Mouse (Mus musculus): Measurements from ENCODE around the gene Plet1. TPM values are rescaled to one million over a fixed set of nuclear protein-coding genes. Genes with fewer than 3 reads are reported as not detected.

Plet1 gene
- total RNA-seq, 2 experiments from 2014 or later: not detected

GRCm38 (mm10) chr9:50475745-50476144 is 18.6 kb upstream of the Plet1 start:
- intact Hi-C loops (cut with DNase I): loop anchor here (5.0 kb wide), 1 partner anchor 42 kb away; no protein-coding TSS in a partner anchor
- no peak overlapping the region for H3K27ac ChIP-seq
- TF ChIP-seq CTCF (IDR thresholded peaks at IDR 0.05): no peak
- no peak overlapping the region for H3K4me3 ChIP-seq
- no peak for DNase-seq (ENCODE audit: extremely low spot score in 1 of 2, low spot score in 2 of 2)

- TF ChIP-seq CTCF (IDR thresholded peaks at IDR 0.05): no peak
- DNase-seq (ENCODE audit: extremely low spot score in 1 of 2, low spot score in 2 of 2): no peak
- H3K27ac ChIP-seq: no peak overlapping the region
- no peak overlapping the region for H3K4me3 ChIP-seq
- intact Hi-C loops (cut with DNase I): loop anchor here (5.0 kb wide), 1 partner anchor 41 kb away; no protein-coding TSS in a partner anchor
These were observed 17.7 kb upstream of the Plet1 start for GRCm38 (mm10) chr9:50476651-50477050.

GRCm38 (mm10) chr9:50477270-50477669 is 17.1 kb upstream of the Plet1 start:
- TF ChIP-seq CTCF (IDR thresholded peaks at IDR 0.05): no peak
- Histone ChIP-seq H3K27ac (no peak overlapping the region), H3K4me3 (no peak overlapping the region)
- DNase-seq (ENCODE audit: extremely low spot score in 1 of 2, low spot score in 2 of 2): no peak
- intact Hi-C loops (cut with DNase I): loop anchor here (5.0 kb wide), 1 partner anchor 40 kb away; no protein-coding TSS in a partner anchor

GRCm38 (mm10) chr9:50478826-50479225 is 15.5 kb upstream of the Plet1 start:
- TF ChIP-seq CTCF (IDR thresholded peaks at IDR 0.05): no peak
- DNase-seq (ENCODE audit: extremely low spot score in 1 of 2, low spot score in 2 of 2): no peak
- Histone ChIP-seq H3K27ac (no peak overlapping the region), H3K4me3 (no peak overlapping the region)
- intact Hi-C loops (cut with DNase I): loop anchor here (5.0 kb wide), 1 partner anchor 38 kb away; no protein-coding TSS in a partner anchor

- no peak for DNase-seq (ENCODE audit: extremely low spot score in 1 of 2, low spot score in 2 of 2)
- H3K4me3 ChIP-seq: no peak overlapping the region
- intact Hi-C loops (cut with DNase I): loop anchor here (5.0 kb wide), 1 partner anchor 38 kb away; no protein-coding TSS in a partner anchor
- no peak overlapping the region for H3K27ac ChIP-seq
- no peak for TF ChIP-seq CTCF (IDR thresholded peaks at IDR 0.05)
These were observed 14.8 kb upstream of the Plet1 start for GRCm38 (mm10) chr9:50479476-50479875.

- TF ChIP-seq CTCF (IDR thresholded peaks at IDR 0.05): no peak
- intact Hi-C loops (cut with DNase I): no loop called here
- DNase-seq (ENCODE audit: extremely low spot score in 1 of 2, low spot score in 2 of 2): no peak
- Histone ChIP-seq H3K27ac (no peak overlapping the region), H3K4me3 (no peak overlapping the region)
These were observed 11.6 kb upstream of the Plet1 start for GRCm38 (mm10) chr9:50482743-50483142.

- TF ChIP-seq CTCF (IDR thresholded peaks at IDR 0.05): no peak
These were observed 8.8 kb upstream of the Plet1 start for GRCm38 (mm10) chr9:50485521-50485920.

GRCm38 (mm10) chr9:50490836-50491235 is 3.5 kb upstream of the Plet1 start:
- no peak for DNase-seq (ENCODE audit: extremely low spot score in 1 of 2, low spot score in 2 of 2)
- Histone ChIP-seq H3K4me3 (no peak overlapping the region), H3K27ac (no peak overlapping the region)
- TF ChIP-seq CTCF (IDR thresholded peaks at IDR 0.05): no peak
- intact Hi-C loops (cut with DNase I): no loop called here

More at GRCm38 (mm10) chr9:50485521-50485920, 8.8 kb upstream of the Plet1 start:
- no peak overlapping the region for H3K27ac ChIP-seq
- DNase-seq (ENCODE audit: extremely low spot score in 1 of 2, low spot score in 2 of 2): no peak
- H3K4me3 ChIP-seq: no peak overlapping the region
- intact Hi-C loops (cut with DNase I): no loop called here

- DNase-seq (ENCODE audit: extremely low spot score in 1 of 2, low spot score in 2 of 2): no peak
- no peak overlapping the region for H3K4me3 ChIP-seq
- H3K27ac ChIP-seq: no peak overlapping the region
- intact Hi-C loops (cut with DNase I): no loop called here
- no peak for TF ChIP-seq CTCF (IDR thresholded peaks at IDR 0.05)
These were observed 2.7 kb upstream of the Plet1 start for GRCm38 (mm10) chr9:50491531-50492045.

- H3K4me3 ChIP-seq: no peak overlapping the region
- no peak for DNase-seq (ENCODE audit: extremely low spot score in 1 of 2, low spot score in 2 of 2)
- intact Hi-C loops (cut with DNase I): no loop called here
- H3K27ac ChIP-seq: no peak overlapping the region
- no peak for TF ChIP-seq CTCF (IDR thresholded peaks at IDR 0.05)
These were observed 548 bp upstream of the Plet1 start for GRCm38 (mm10) chr9:50493777-50494176.

- Histone ChIP-seq H3K4me3 (no peak overlapping the region), H3K27ac (no peak overlapping the region)
- no peak for DNase-seq (ENCODE audit: extremely low spot score in 1 of 2, low spot score in 2 of 2)
- intact Hi-C loops (cut with DNase I): no loop called here
- no peak for TF ChIP-seq CTCF (IDR thresholded peaks at IDR 0.05)
These were observed 1.3 kb downstream of the Plet1 start for GRCm38 (mm10) chr9:50495405-50496150.

- TF ChIP-seq CTCF (IDR thresholded peaks at IDR 0.05): no peak
- Histone ChIP-seq H3K4me3 (no peak overlapping the region), H3K27ac (no peak overlapping the region)
- intact Hi-C loops (cut with DNase I): no loop called here
- DNase-seq (ENCODE audit: extremely low spot score in 1 of 2, low spot score in 2 of 2): no peak
These were observed 1.8 kb downstream of the Plet1 start for GRCm38 (mm10) chr9:50496151-50496505.

GRCm38 (mm10) chr9:50496546-50496945 is 2.2 kb downstream of the Plet1 start:
- intact Hi-C loops (cut with DNase I): no loop called here

More at GRCm38 (mm10) chr9:50496546-50496945, 2.2 kb downstream of the Plet1 start:
- no peak for DNase-seq (ENCODE audit: extremely low spot score in 1 of 2, low spot score in 2 of 2)
- Histone ChIP-seq H3K27ac (no peak overlapping the region), H3K4me3 (no peak overlapping the region)
- no peak for TF ChIP-seq CTCF (IDR thresholded peaks at IDR 0.05)

All from left cerebral cortex, adult 2 months (tissue).